Mouse (Mus musculus) left cerebral cortex, postnatal 10 days (tissue): ENCODE measurements around the gene Kcng3. TPM values are rescaled to one million over a fixed set of nuclear protein-coding genes. Genes with fewer than 3 reads are reported as not detected.

ENCODE experiments used
- DNase-seq, 2 experiments: peaks; one replicate each; pipeline ENCODE4 v3.0.0; 2021 to 2022; ENCODE audit warnings: low spot score in 2 of 2, mixed read lengths in 1 of 2; ENCODE audit errors: extremely low spot score in 1 of 2
- intact Hi-C: fragments of 180-260 bp; cut with DNase I; formaldehyde crosslinking; loops from one replicate; pipeline ENCODE4 v1.15.1; 2025
- total RNA-seq, 2 experiments: library from RNA; stranded (reverse); gene quantifications; 2 replicates each; pipeline ENCODE4 v1.2.3; 2021

The Kcng3 gene
- 1 to 10 TPM; 5.3 to 8.7 TPM for total RNA-seq

GRCm38 (mm10) chr17:83631783-83632652, at the start of gene Kcng3:
TSS of gene Kcng3 (minus strand) at chr17:83631895.
- peak in 1 of 2 experiments; percentile 71 for DNase-seq
- intact Hi-C loops, result loop anchor here (5.0 to 10.0 kb wide), 2 partner anchors 220 to 357 kb away; no protein-coding TSS in a partner anchor

GRCm38 (mm10) chr17:83677370-83677769, 45.7 kb upstream of the Kcng3 start:
- intact Hi-C loops, result no loop called here
- DNase-seq, result no peak

- intact Hi-C loops, result no loop called here
- DNase-seq, result no peak
These were observed 41.0 kb upstream of the Kcng3 start for GRCm38 (mm10) chr17:83672685-83673084.

- DNase-seq, result no peak
- intact Hi-C loops, result no loop called here
These were observed 36.4 kb upstream of the Kcng3 start for GRCm38 (mm10) chr17:83667934-83668690.

- intact Hi-C loops, result no loop called here
- no peak for DNase-seq
These were observed 35.0 kb upstream of the Kcng3 start for GRCm38 (mm10) chr17:83666597-83667287.

- intact Hi-C loops, result no loop called here
- DNase-seq, result no peak
These were observed 33.1 kb upstream of the Kcng3 start for GRCm38 (mm10) chr17:83664761-83665160.

- intact Hi-C loops, result no loop called here
- DNase-seq, result no peak
These were observed 27.2 kb upstream of the Kcng3 start for GRCm38 (mm10) chr17:83658943-83659342.

- DNase-seq, result no peak
- intact Hi-C loops, result no loop called here
These were observed 25.7 kb upstream of the Kcng3 start for GRCm38 (mm10) chr17:83657375-83657774.

- DNase-seq, result no peak
- intact Hi-C loops, result no loop called here
These were observed 24.0 kb upstream of the Kcng3 start for GRCm38 (mm10) chr17:83655732-83656131.

- intact Hi-C loops, result no loop called here
- DNase-seq, result no peak
These were observed 23.0 kb upstream of the Kcng3 start for GRCm38 (mm10) chr17:83654651-83655136.

GRCm38 (mm10) chr17:83653635-83654034, 21.9 kb upstream of the Kcng3 start:
- intact Hi-C loops, result no loop called here
- DNase-seq, result no peak

- no peak for DNase-seq
- intact Hi-C loops, result no loop called here
These were observed 19.4 kb upstream of the Kcng3 start for GRCm38 (mm10) chr17:83650932-83651682.

GRCm38 (mm10) chr17:83649986-83650385, 18.3 kb upstream of the Kcng3 start:
- no peak for DNase-seq
- intact Hi-C loops, result no loop called here

- DNase-seq, result no peak
- intact Hi-C loops, result no loop called here
These were observed 15.7 kb upstream of the Kcng3 start for GRCm38 (mm10) chr17:83647413-83647812.

GRCm38 (mm10) chr17:83646425-83647163, 14.9 kb upstream of the Kcng3 start:
- DNase-seq, result no peak
- intact Hi-C loops, result no loop called here

GRCm38 (mm10) chr17:83645226-83645808, 13.6 kb upstream of the Kcng3 start:
- peak in 1 of 2 experiments; percentile 41 for DNase-seq
- intact Hi-C loops, result no loop called here

- DNase-seq, result no peak
- intact Hi-C loops, result loop anchor here (10.0 kb wide), 1 partner anchor 363 kb away; no protein-coding TSS in a partner anchor
These were observed 5.7 kb upstream of the Kcng3 start for GRCm38 (mm10) chr17:83637393-83637792.
